Mouse (Mus musculus): ENCODE results near the gene Tubb3. TPM values are rescaled to one million over a fixed set of nuclear protein-coding genes. Genes with fewer than 3 reads are reported as not detected.
"Not testable (repeated sequence)": the region's sequence is repeated elsewhere in the genome, so short reads cannot be mapped to it uniquely, and the experiment has no call there.

The Tubb3 gene
- polyA plus RNA-seq, 1 experiment from 2014 or later, result 2,127 TPM

GRCm38 (mm10) chr8:123414997-123415696, 3.9 kb downstream of the Tubb3 start:
- peak overlapping the region; percentile 95 for H3K4me2 ChIP-seq
- 81% methylated on average over 5 of the region's 5 CpGs for WGBS
- H3K27ac ChIP-seq; ATAC-seq (replicated peaks); H3K27me3 ChIP-seq (replicated peaks); H3K9me3 ChIP-seq; H3K9ac ChIP-seq: not testable (repeated sequence)
- H3K4me1 ChIP-seq, result peaks cover 34% of the 10 kb centered on the region
- H3K4me3 ChIP-seq, result peak overlapping the region; percentile 74
- H3K36me3 ChIP-seq (replicated peaks), result peaks cover 22% of the 10 kb centered on the region

GRCm38 (mm10) chr8:123415967-123416943, 5.0 kb downstream of the Tubb3 start:
- peaks cover 33% of the 10 kb centered on the region for H3K36me3 ChIP-seq (replicated peaks)

GRCm38 (mm10) chr8:123416944-123417555, 5.8 kb downstream of the Tubb3 start:
- H3K27ac ChIP-seq, result no peak overlapping the region
- no peaks in the 10 kb centered on the region for H3K27me3 ChIP-seq (replicated peaks)
- no peaks in the 10 kb centered on the region for H3K9me3 ChIP-seq
- peaks cover 32% of the 10 kb centered on the region for H3K4me1 ChIP-seq
- WGBS, result 74% methylated on average over 8 of the region's 8 CpGs
- H3K4me3 ChIP-seq, result no peak overlapping the region
- no peak for ATAC-seq (replicated peaks)
- H3K4me2 ChIP-seq, result peak overlapping the region; percentile 95
- H3K9ac ChIP-seq, result no peak overlapping the region
- peaks cover 38% of the 10 kb centered on the region for H3K36me3 ChIP-seq (replicated peaks)

More at GRCm38 (mm10) chr8:123415967-123416943, 5.0 kb downstream of the Tubb3 start:
- Histone ChIP-seq H3K4me1 (peaks cover 31% of the 10 kb centered on the region), H3K4me2 (peak overlapping the region; percentile 95), H3K9me3 (no peaks in the 10 kb centered on the region), H3K27me3 (replicated peaks) (no peaks in the 10 kb centered on the region), H3K27ac (no peak overlapping the region), H3K4me3 (peak overlapping the region; percentile 74), H3K9ac (0 out of 2 replicates have a peak overlapping the region, but pooled peaks have one; percentile 10)
- ATAC-seq (replicated peaks), result no peak
- 84% methylated on average over 8 of the region's 8 CpGs for WGBS

- no peaks in the 10 kb centered on the region for H3K27me3 ChIP-seq (replicated peaks)
- H3K27ac ChIP-seq, result no peak overlapping the region
- no peak overlapping the region for H3K9ac ChIP-seq
- 87% methylated on average over 4 of the region's 4 CpGs for WGBS
- ATAC-seq (replicated peaks), result no peak
- peaks cover 34% of the 10 kb centered on the region for H3K4me1 ChIP-seq
- peaks cover 38% of the 10 kb centered on the region for H3K36me3 ChIP-seq (replicated peaks)
- H3K9me3 ChIP-seq, result no peaks in the 10 kb centered on the region
- no peak overlapping the region for H3K4me2 ChIP-seq
- no peak overlapping the region for H3K4me3 ChIP-seq
These were observed 8.5 kb downstream of the Tubb3 start for GRCm38 (mm10) chr8:123419711-123420110.

GRCm38 (mm10) chr8:123420525-123421281, 9.5 kb downstream of the Tubb3 start:
- H3K27ac ChIP-seq, result no peak overlapping the region
- WGBS, result 93% methylated on average over 34 of the region's 34 CpGs
- no peaks in the 10 kb centered on the region for H3K9me3 ChIP-seq
- no peaks in the 10 kb centered on the region for H3K27me3 ChIP-seq (replicated peaks)
- ATAC-seq (replicated peaks), result peak; percentile 21
- no peak overlapping the region for H3K4me2 ChIP-seq
- H3K36me3 ChIP-seq (replicated peaks), result peaks cover 38% of the 10 kb centered on the region
- no peak overlapping the region for H3K9ac ChIP-seq
- H3K4me3 ChIP-seq, result no peak overlapping the region
- peaks cover 30% of the 10 kb centered on the region for H3K4me1 ChIP-seq

- Histone ChIP-seq H3K4me1 (peaks cover 28% of the 10 kb centered on the region), H3K9ac (no peak overlapping the region), H3K27me3 (replicated peaks) (no peaks in the 10 kb centered on the region), H3K36me3 (replicated peaks) (peaks cover 38% of the 10 kb centered on the region), H3K4me3 (no peak overlapping the region), H3K9me3 (no peaks in the 10 kb centered on the region), H3K27ac (no peak overlapping the region), H3K4me2 (no peak overlapping the region)
- ATAC-seq (replicated peaks), result no peak
- WGBS, result 88% methylated on average over 19 of the region's 19 CpGs
These were observed 10.1 kb downstream of the Tubb3 start for GRCm38 (mm10) chr8:123421325-123421724.

- no peaks in the 10 kb centered on the region for H3K9me3 ChIP-seq
These were observed 11.0 kb downstream of the Tubb3 start for GRCm38 (mm10) chr8:123422056-123422780.

GRCm38 (mm10) chr8:123422781-123423159, 11.5 kb downstream of the Tubb3 start:
- no peak overlapping the region for H3K9ac ChIP-seq
- ATAC-seq (replicated peaks), result peak; percentile 12; the same call in 1 of the 2 replicates

More at GRCm38 (mm10) chr8:123422056-123422780, 11.0 kb downstream of the Tubb3 start:
- Histone ChIP-seq H3K27ac (no peak overlapping the region), H3K4me2 (peak overlapping the region; percentile 20; the same call in 1 of the 2 replicates), H3K27me3 (replicated peaks) (no peaks in the 10 kb centered on the region), H3K4me3 (no peak overlapping the region), H3K36me3 (replicated peaks) (peaks cover 38% of the 10 kb centered on the region), H3K9ac (no peak overlapping the region), H3K4me1 (peaks cover 19% of the 10 kb centered on the region)
- WGBS, result 19% methylated on average over 17 of the region's 17 CpGs
- ATAC-seq (replicated peaks), result peak; percentile 34; the same call in 1 of the 2 replicates

GRCm38 (mm10) chr8:123423441-123423840, 12.2 kb downstream of the Tubb3 start, which contains the start of gene Def8:
TSS of gene Def8 (plus strand) at chr8:123423527.
- H3K9ac ChIP-seq, result no peak within 1 kb of the TSS
- no peak within 1 kb of the TSS for H3K4me3 ChIP-seq
- H3K4me1 ChIP-seq, result peaks cover 9% of the 10 kb centered on the region
- H3K4me2 ChIP-seq, result peak within 1 kb of the TSS; percentile 20; the same call in 1 of the 2 replicates
- 0 out of 2 replicates have a peak, but pooled peaks cover 7% of the 10 kb centered on the region for H3K9me3 ChIP-seq
- WGBS, result 74% methylated on average over 7 of the region's 7 CpGs
- no peak within 1 kb of the TSS for H3K27ac ChIP-seq
- H3K27me3 ChIP-seq (replicated peaks), result no peaks in the 10 kb centered on the region
- ATAC-seq (replicated peaks), result no peak
- peaks cover 32% of the 10 kb centered on the region for H3K36me3 ChIP-seq (replicated peaks)

More at GRCm38 (mm10) chr8:123422781-123423159, 11.5 kb downstream of the Tubb3 start:
- Histone ChIP-seq H3K27ac (no peak overlapping the region), H3K27me3 (replicated peaks) (no peaks in the 10 kb centered on the region), H3K4me3 (no peak overlapping the region), H3K4me1 (peaks cover 14% of the 10 kb centered on the region), H3K9me3 (0 out of 2 replicates have a peak, but pooled peaks cover 2% of the 10 kb centered on the region), H3K4me2 (no peak overlapping the region), H3K36me3 (replicated peaks) (peaks cover 36% of the 10 kb centered on the region)
- 29% methylated on average over 3 of the region's 3 CpGs for WGBS

GRCm38 (mm10) chr8:123426511-123427509, 15.6 kb downstream of the Tubb3 start:
- ATAC-seq (replicated peaks), result no peak
- Histone ChIP-seq H3K9me3 (peaks cover 15% of the 10 kb centered on the region; the same call in 1 of the 2 replicates), H3K4me3 (no peak overlapping the region), H3K9ac (no peak overlapping the region), H3K4me1 (peaks cover 9% of the 10 kb centered on the region), H3K27me3 (replicated peaks) (no peaks in the 10 kb centered on the region), H3K27ac (no peak overlapping the region), H3K4me2 (no peak overlapping the region), H3K36me3 (replicated peaks) (no peaks in the 10 kb centered on the region)
- 95% methylated on average over 27 of the region's 27 CpGs for WGBS
